13 mouse cellular contexts compared by ENCODE assay signal in genomic region chr7:66124551-66124968, GRCm38 (mm10). TPM values are rescaled to one million over a fixed set of nuclear protein-coding genes. Genes with fewer than 3 reads are reported as not detected.
DNase-seq lines count a peak whose midpoint lies in the region; ATAC-seq lines count a peak whose summit lies in the region.
"Had no signal": no experiment of that assay in that cellular context is flagged by ENCODE, and none has a peak within 500 bp of the region (broad histone marks: within the 10 kb centered on the region; RNA-seq: fewer than 3 reads in every experiment).

No protein-coding gene starts in this region.

- intact Hi-C loops in left cerebral cortex, postnatal 25 days (cut with DNase I): no loop called here

- ATAC-seq in kidney, embryonic 14.5 days (ENCODE audit: low FRiP score, low TSS enrichment): peak; percentile 39; the same call in 1 of the 2 replicates
- ATAC-seq in common myeloid progenitor, adult 5-6 weeks (replicated peaks; ENCODE audit: low read depth, poor library complexity, severe bottlenecking): peak; percentile 32; the same call in 1 of the 2 replicates
- peak; percentile 65; the same call in 1 of the 2 replicates for ATAC-seq in monocyte, adult 5-6 weeks (replicated peaks; ENCODE audit: insufficient number of reproducible peaks, low FRiP score, low TSS enrichment, poor library complexity, severe bottlenecking)
- ATAC-seq: forebrain, embryonic 13.5 days had no signal

- H3K4me2 ChIP-seq in kidney, embryonic 14.5 days (replicated peaks; ENCODE audit: low read depth, low read length): no peak overlapping the region
- H3K4me2 ChIP-seq: forebrain, embryonic 13.5 days had no signal

- no peak for DNase-seq in kidney, adult 9 months
- peak; percentile 48 for DNase-seq in 3T3-L1 (ENCODE audit: low read depth, low spot score)
- no peak for DNase-seq in retina, postnatal 1 day
- DNase-seq in testis, postnatal 10 days (ENCODE audit: low spot score): no peak
- no peak for DNase-seq in left cerebral cortex, postnatal 25 days (ENCODE audit: low spot score in 2 of 2)
- DNase-seq: cerebellum, adult 11 months; heart, postnatal 14 days; right cerebral cortex, postnatal 14 days had no signal

- H3K4me3 ChIP-seq in kidney, embryonic 14.5 days (ENCODE audit: low read length): no peak overlapping the region
- H3K4me3 ChIP-seq: forebrain, embryonic 13.5 days; myocyte had no signal

- H3K36me3 ChIP-seq in kidney, embryonic 14.5 days (ENCODE audit: control insufficient read depth, insufficient read depth, low read length): peaks cover 16% of the 10 kb centered on the region; the same call in 1 of the 2 replicates

- no peak overlapping the region for H3K9ac ChIP-seq in kidney, embryonic 14.5 days (ENCODE audit: low read depth, low read length)
- H3K9ac ChIP-seq: forebrain, embryonic 13.5 days had no signal

- H3K27me3 ChIP-seq in kidney, embryonic 14.5 days (ENCODE audit: control insufficient read depth, insufficient read depth, low read length): no peaks in the 10 kb centered on the region
- H3K27me3 ChIP-seq: forebrain, embryonic 13.5 days had no signal

- H3K9me3 ChIP-seq in kidney, embryonic 14.5 days (ENCODE audit: control insufficient read depth, low read length): no peaks in the 10 kb centered on the region
- H3K9me3 ChIP-seq: forebrain, embryonic 13.5 days had no signal

- H3K4me1 ChIP-seq in kidney, embryonic 14.5 days (ENCODE audit: control insufficient read depth, insufficient read depth, low read length): peaks cover 19% of the 10 kb centered on the region; the same call in 1 of the 2 replicates

- H3K27ac ChIP-seq in kidney, embryonic 14.5 days (ENCODE audit: low read depth, low read length): no peak overlapping the region
- H3K27ac ChIP-seq: forebrain, embryonic 13.5 days had no signal

- whole genome bisulfite sequencing in kidney, embryonic 14.5 days: 50% methylated on average over 11 of the region's 11 CpGs

RNA-seq across cellular contexts. Expression of gene Chsy1, which starts 15.2 kb away (rescaled TPM):
- polyA plus RNA-seq in kidney, embryonic 14.5 days (2014; fragmentation: Nextera tagmentation; extraction: Ambion mirVana): 26.0 and 29.7 TPM in 2 replicates
- total RNA-seq in common myeloid progenitor, adult 5-6 weeks (2017): 48.8 and 55.9 TPM in 2 replicates
- total RNA-seq in monocyte, adult 5-6 weeks (2017): 91.3 to 286 TPM (median 103 TPM) in 3 replicates
- 10 to 100 TPM; 17.0 to 18.4 TPM for total RNA-seq in left cerebral cortex, postnatal 25 days (2021)

RNA-seq across cellular contexts. Expression of gene Selenos, which starts 45.1 kb away (rescaled TPM):
- polyA plus RNA-seq in kidney, embryonic 14.5 days (2014; fragmentation: Nextera tagmentation; extraction: Ambion mirVana): 96.6 and 108 TPM in 2 replicates
- total RNA-seq in common myeloid progenitor, adult 5-6 weeks (2017): 75.8 and 88.7 TPM in 2 replicates
- total RNA-seq in monocyte, adult 5-6 weeks (2017): 102 to 127 TPM (median 106 TPM) in 3 replicates
- 10 to 100 TPM; 47.4 to 59.4 TPM for total RNA-seq in left cerebral cortex, postnatal 25 days (2021)
